Mouse (Mus musculus) spleen, postnatal 4 days (tissue): ENCODE measurements around the gene Slc16a8.

ENCODE experiments used
- DNase-seq, 2 experiments: peaks; one replicate each; pipeline ENCODE4 v3.0.0; 2022; ENCODE audit warnings: low spot score in 2 of 2

Slc16a8 gene

GRCm38 (mm10) chr15:79219572-79219971 lies 35.0 kb downstream of the Slc16a8 start:
- no peak for DNase-seq

GRCm38 (mm10) chr15:79216191-79216590 lies 38.4 kb downstream of the Slc16a8 start:
- DNase-seq, result no peak

GRCm38 (mm10) chr15:79213591-79213990 lies 41.0 kb downstream of the Slc16a8 start:
- DNase-seq, result no peak

- no peak for DNase-seq
Measured at GRCm38 (mm10) chr15:79212750-79213446, 41.7 kb downstream of the Slc16a8 start.

GRCm38 (mm10) chr15:79210357-79210756 lies 44.2 kb downstream of the Slc16a8 start:
- no peak for DNase-seq

GRCm38 (mm10) chr15:79208758-79209439 lies 45.7 kb downstream of the Slc16a8 start:
- no peak for DNase-seq

- DNase-seq, result no peak
Measured at GRCm38 (mm10) chr15:79208211-79208610, 46.4 kb downstream of the Slc16a8 start.

GRCm38 (mm10) chr15:79202575-79202974 lies 52.0 kb downstream of the Slc16a8 start:
- DNase-seq, result no peak

GRCm38 (mm10) chr15:79201491-79202150 lies 52.9 kb downstream of the Slc16a8 start:
- no peak for DNase-seq
